Mouse (Mus musculus) Muller cell, postnatal 12 days (primary cell): Measurements from ENCODE around the gene Nrxn2.

Source experiments
- DNase-seq: peaks from one replicate; pipeline ENCODE4 v3.0.0-alpha.2; 2015; ENCODE audit errors: inconsistent ontology term

The Nrxn2 gene

GRCm38 (mm10) chr19:6515448-6515847 lies 96.9 kb downstream of the Nrxn2 start:
- DNase-seq, result no peak

- no peak for DNase-seq
Measured at GRCm38 (mm10) chr19:6516153-6516552, 97.6 kb downstream of the Nrxn2 start.

- no peak for DNase-seq
Measured at GRCm38 (mm10) chr19:6518601-6519000, 100.1 kb downstream of the Nrxn2 start.

- no peak for DNase-seq
Measured at GRCm38 (mm10) chr19:6519483-6519882, 101.0 kb downstream of the Nrxn2 start.

- DNase-seq, result no peak
Measured at GRCm38 (mm10) chr19:6521630-6522029, 103.1 kb downstream of the Nrxn2 start.

GRCm38 (mm10) chr19:6522289-6522688 lies 103.8 kb downstream of the Nrxn2 start:
- no peak for DNase-seq

GRCm38 (mm10) chr19:6525023-6525422 lies 106.5 kb downstream of the Nrxn2 start:
- no peak for DNase-seq

- DNase-seq, result no peak
Measured at GRCm38 (mm10) chr19:6526010-6526409, 107.5 kb downstream of the Nrxn2 start.

GRCm38 (mm10) chr19:6527439-6527838 lies 108.9 kb downstream of the Nrxn2 start:
- DNase-seq, result no peak

GRCm38 (mm10) chr19:6527839-6528531 lies 109.5 kb downstream of the Nrxn2 start:
- no peak for DNase-seq

- peak; percentile 16 for DNase-seq
Measured at GRCm38 (mm10) chr19:6529265-6529985, 110.9 kb downstream of the Nrxn2 start.

- DNase-seq, result no peak
Measured at GRCm38 (mm10) chr19:6530359-6530758, 111.8 kb downstream of the Nrxn2 start.

GRCm38 (mm10) chr19:6531011-6531631 lies 112.6 kb downstream of the Nrxn2 start:
- peak; percentile 46 for DNase-seq

- no peak for DNase-seq
Measured at GRCm38 (mm10) chr19:6531832-6532471, 113.4 kb downstream of the Nrxn2 start.

- DNase-seq, result peak; percentile 62
Measured at GRCm38 (mm10) chr19:6532656-6533055, 114.1 kb downstream of the Nrxn2 start.

GRCm38 (mm10) chr19:6533290-6534117 lies 115.0 kb downstream of the Nrxn2 start:
- no peak for DNase-seq

- DNase-seq, result no peak
Measured at GRCm38 (mm10) chr19:6534118-6534415, 115.5 kb downstream of the Nrxn2 start.

GRCm38 (mm10) chr19:6536201-6536600 lies 117.7 kb downstream of the Nrxn2 start:
- DNase-seq, result no peak

GRCm38 (mm10) chr19:6536696-6537095 lies 118.2 kb downstream of the Nrxn2 start:
- DNase-seq, result no peak

- DNase-seq, result no peak
Measured at GRCm38 (mm10) chr19:6537526-6537925, 119.0 kb downstream of the Nrxn2 start.

- no peak for DNase-seq
Measured at GRCm38 (mm10) chr19:6538546-6538945, 120.0 kb downstream of the Nrxn2 start.

GRCm38 (mm10) chr19:6539592-6539991 lies 121.1 kb downstream of the Nrxn2 start:
- DNase-seq, result no peak
